Mouse (Mus musculus): ENCODE measurements around the gene Dus3l. TPM values are rescaled to one million over a fixed set of nuclear protein-coding genes. Genes with fewer than 3 reads are reported as not detected.

The Dus3l gene
- polyA plus RNA-seq, 1 experiment from 2014 or later, result 54.3 TPM

GRCm38 (mm10) chr17:56808518-56808917, 44.0 kb downstream of the Dus3l start:
- no peak overlapping the region for H3K4me2 ChIP-seq (replicated peaks)
- H3K27me3 ChIP-seq (replicated peaks), result peaks cover 4% of the 10 kb centered on the region; the same call in 1 of the 2 replicates
- H3K4me3 ChIP-seq, result no peak overlapping the region
- no peak overlapping the region for H3K9ac ChIP-seq
- 12% methylated on average over 9 of the region's 9 CpGs for WGBS
- H3K27ac ChIP-seq, result no peak overlapping the region
- H3K36me3 ChIP-seq, result no peaks in the 10 kb centered on the region; the same call in 1 of the 2 replicates
- ATAC-seq (ENCODE audit: low FRiP score, low read depth), result peak; percentile 78
- no peaks in the 10 kb centered on the region for H3K9me3 ChIP-seq
- H3K4me1 ChIP-seq, result peaks cover 25% of the 10 kb centered on the region

- Histone ChIP-seq H3K27ac (0 out of 2 replicates have a peak overlapping the region, but pooled peaks have one; percentile 27), H3K4me2 (replicated peaks) (0 out of 2 replicates have a peak overlapping the region, but pooled peaks have one; percentile 27), H3K9me3 (no peaks in the 10 kb centered on the region), H3K9ac (no peak overlapping the region), H3K4me1 (peaks cover 39% of the 10 kb centered on the region), H3K27me3 (replicated peaks) (peaks cover 4% of the 10 kb centered on the region; the same call in 1 of the 2 replicates), H3K4me3 (no peak overlapping the region), H3K36me3 (no peaks in the 10 kb centered on the region)
- WGBS, result 9% methylated on average over 3 of the region's 3 CpGs
- ATAC-seq (ENCODE audit: low FRiP score, low read depth), result peak; percentile 57
Observed at GRCm38 (mm10) chr17:56810245-56810644, 45.7 kb downstream of the Dus3l start.

GRCm38 (mm10) chr17:56814316-56815056, 49.9 kb downstream of the Dus3l start:
- Histone ChIP-seq H3K9ac (no peak overlapping the region), H3K36me3 (no peaks in the 10 kb centered on the region), H3K4me3 (no peak overlapping the region), H3K9me3 (no peaks in the 10 kb centered on the region), H3K27ac (peak overlapping the region; percentile 21; the same call in 1 of the 2 replicates), H3K4me2 (replicated peaks) (peak overlapping the region; percentile 28), H3K4me1 (peaks cover 44% of the 10 kb centered on the region), H3K27me3 (replicated peaks) (peaks cover 4% of the 10 kb centered on the region; the same call in 1 of the 2 replicates)
- peak; percentile 77 for ATAC-seq (ENCODE audit: low FRiP score, low read depth)
- WGBS, result 10% methylated on average over 24 of the region's 24 CpGs

DNA sequence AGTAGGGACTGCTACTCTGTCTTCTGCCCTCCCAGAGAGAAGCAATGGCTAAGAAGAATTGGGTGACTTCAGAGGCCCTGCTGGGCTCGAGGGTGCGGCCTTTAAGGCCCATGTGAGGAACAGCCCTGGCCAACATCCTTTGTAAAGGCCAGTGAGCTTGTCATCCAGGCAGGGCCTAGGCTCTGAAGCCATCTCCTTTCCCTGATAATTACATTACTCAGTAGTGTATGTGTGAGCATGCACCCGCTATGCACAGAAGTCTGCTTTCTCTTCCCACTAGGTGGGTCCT, 50.4 kb downstream of the Dus3l start:
- WGBS, result 34% methylated on average over 3 of the region's 3 CpGs
- Histone ChIP-seq H3K9me3 (no peaks in the 10 kb centered on the region), H3K4me3 (no peak overlapping the region), H3K4me2 (replicated peaks) (peak overlapping the region; percentile 28), H3K9ac (no peak overlapping the region), H3K27me3 (replicated peaks) (peaks cover 4% of the 10 kb centered on the region; the same call in 1 of the 2 replicates), H3K36me3 (no peaks in the 10 kb centered on the region), H3K27ac (peak overlapping the region; percentile 21; the same call in 1 of the 2 replicates), H3K4me1 (peaks cover 39% of the 10 kb centered on the region)
- ATAC-seq (ENCODE audit: low FRiP score, low read depth), result no peak

- 0 out of 2 replicates have a peak overlapping the region, but pooled peaks have one; percentile 3 for H3K4me2 ChIP-seq (replicated peaks)
- peaks cover 22% of the 10 kb centered on the region for H3K4me1 ChIP-seq
- no peaks in the 10 kb centered on the region for H3K36me3 ChIP-seq
- 0 out of 2 replicates have a peak, but pooled peaks cover under 1% of the 10 kb centered on the region for H3K27me3 ChIP-seq (replicated peaks)
- no peaks in the 10 kb centered on the region for H3K9me3 ChIP-seq
- no peak overlapping the region for H3K4me3 ChIP-seq
- no peak for ATAC-seq (ENCODE audit: low FRiP score, low read depth)
- 38% methylated on average over 11 of the region's 11 CpGs for WGBS
- H3K27ac ChIP-seq, result no peak overlapping the region
- no peak overlapping the region for H3K9ac ChIP-seq
Observed at GRCm38 (mm10) chr17:56818067-56818636, 53.6 kb downstream of the Dus3l start.

GRCm38 (mm10) chr17:56819032-56819545, 54.5 kb downstream of the Dus3l start:
- WGBS, result 67% methylated on average over 6 of the region's 6 CpGs
- no peak overlapping the region for H3K9ac ChIP-seq
- no peaks in the 10 kb centered on the region for H3K27me3 ChIP-seq (replicated peaks)
- no peaks in the 10 kb centered on the region for H3K36me3 ChIP-seq
- no peaks in the 10 kb centered on the region for H3K9me3 ChIP-seq
- H3K4me2 ChIP-seq (replicated peaks), result no peak overlapping the region
- ATAC-seq (ENCODE audit: low FRiP score, low read depth), result no peak
- peaks cover 14% of the 10 kb centered on the region for H3K4me1 ChIP-seq
- no peak overlapping the region for H3K4me3 ChIP-seq
- H3K27ac ChIP-seq, result no peak overlapping the region

Other genes with a start within 250 kb of the Dus3l start
- 1.1 and 1.4 TPM in 2 replicates for gene Gm20219, start 210.4 kb upstream of the Dus3l start, polyA plus RNA-seq (2016; fragmentation: Nextera tagmentation; extraction: Ambion mirVana)
- 87.1 and 90.5 TPM in 2 replicates for gene Safb2, start 180.2 kb upstream of the Dus3l start, polyA plus RNA-seq (2016; fragmentation: Nextera tagmentation; extraction: Ambion mirVana)
- 140 and 162 TPM in 2 replicates for gene Safb, start 179.9 kb upstream of the Dus3l start, polyA plus RNA-seq (2016; fragmentation: Nextera tagmentation; extraction: Ambion mirVana)
- 192 and 202 TPM in 2 replicates for gene 2410015M20Rik, start 155.0 kb upstream of the Dus3l start, polyA plus RNA-seq (2016; fragmentation: Nextera tagmentation; extraction: Ambion mirVana)
- 1,187 and 1,201 TPM in 2 replicates for gene Rpl36, start 151.3 kb upstream of the Dus3l start, polyA plus RNA-seq (2016; fragmentation: Nextera tagmentation; extraction: Ambion mirVana)
- gene Lonp1, start 137.9 kb upstream of the Dus3l start, polyA plus RNA-seq (2016; fragmentation: Nextera tagmentation; extraction: Ambion mirVana), result 53.7 and 54.3 TPM in 2 replicates
- 0.93 and 1.5 TPM in 2 replicates for gene Catsperd, start 136.6 kb upstream of the Dus3l start, polyA plus RNA-seq (2016; fragmentation: Nextera tagmentation; extraction: Ambion mirVana)
- gene Ranbp3, start 91.5 kb upstream of the Dus3l start, polyA plus RNA-seq (2016; fragmentation: Nextera tagmentation; extraction: Ambion mirVana), result 105 and 106 TPM in 2 replicates
- 404 and 428 TPM in 2 replicates for gene Ndufa11, start 47.0 kb upstream of the Dus3l start, polyA plus RNA-seq (2016; fragmentation: Nextera tagmentation; extraction: Ambion mirVana)
- 15.0 and 16.3 TPM in 2 replicates for gene Vmac, start 46.7 kb upstream of the Dus3l start, polyA plus RNA-seq (2016; fragmentation: Nextera tagmentation; extraction: Ambion mirVana)
- gene Nrtn, start 7.2 kb upstream of the Dus3l start, polyA plus RNA-seq (2016; fragmentation: Nextera tagmentation; extraction: Ambion mirVana), result 3.4 and 3.7 TPM in 2 replicates
- 1.6 and 1.8 TPM in 2 replicates for gene Prr22, start 5.5 kb downstream of the Dus3l start, polyA plus RNA-seq (2016; fragmentation: Nextera tagmentation; extraction: Ambion mirVana)
- 4.9 and 6.0 TPM in 2 replicates for gene Rfx2, start 66.3 kb downstream of the Dus3l start, polyA plus RNA-seq (2016; fragmentation: Nextera tagmentation; extraction: Ambion mirVana)
- not detected in 2 replicates for gene Acsbg2, start 109.7 kb downstream of the Dus3l start, polyA plus RNA-seq (2016; fragmentation: Nextera tagmentation; extraction: Ambion mirVana)
- 0.16 and 0.42 TPM in 2 replicates for gene 1700061G19Rik, start 110.7 kb downstream of the Dus3l start, polyA plus RNA-seq (2016; fragmentation: Nextera tagmentation; extraction: Ambion mirVana)
- 86.1 and 89.8 TPM in 2 replicates for gene Mllt1, start 170.7 kb downstream of the Dus3l start, polyA plus RNA-seq (2016; fragmentation: Nextera tagmentation; extraction: Ambion mirVana)
- not detected in 2 replicates for gene Acer1, start 217.4 kb downstream of the Dus3l start, polyA plus RNA-seq (2016; fragmentation: Nextera tagmentation; extraction: Ambion mirVana)
- 134 and 152 TPM in 2 replicates for gene Clpp, start 225.5 kb downstream of the Dus3l start, polyA plus RNA-seq (2016; fragmentation: Nextera tagmentation; extraction: Ambion mirVana)
- gene Alkbh7, start 232.6 kb downstream of the Dus3l start, polyA plus RNA-seq (2016; fragmentation: Nextera tagmentation; extraction: Ambion mirVana), result 38.0 and 38.2 TPM in 2 replicates
- not detected in 2 replicates for gene Pspn, start 235.3 kb downstream of the Dus3l start, polyA plus RNA-seq (2016; fragmentation: Nextera tagmentation; extraction: Ambion mirVana)
- 71.2 and 76.7 TPM in 2 replicates for gene Gtf2f1, start 246.5 kb downstream of the Dus3l start, polyA plus RNA-seq (2016; fragmentation: Nextera tagmentation; extraction: Ambion mirVana)
- gene Gm17949, start 246.7 kb downstream of the Dus3l start, polyA plus RNA-seq (2016; fragmentation: Nextera tagmentation; extraction: Ambion mirVana), result 0.28 and 0.33 TPM in 2 replicates